Mouse (Mus musculus): ENCODE results near the gene Actr3b.
"Not testable (repeated sequence)": the region's sequence is repeated elsewhere in the genome, so short reads cannot be mapped to it uniquely, and the experiment has no call there.

The Actr3b gene

DNA sequence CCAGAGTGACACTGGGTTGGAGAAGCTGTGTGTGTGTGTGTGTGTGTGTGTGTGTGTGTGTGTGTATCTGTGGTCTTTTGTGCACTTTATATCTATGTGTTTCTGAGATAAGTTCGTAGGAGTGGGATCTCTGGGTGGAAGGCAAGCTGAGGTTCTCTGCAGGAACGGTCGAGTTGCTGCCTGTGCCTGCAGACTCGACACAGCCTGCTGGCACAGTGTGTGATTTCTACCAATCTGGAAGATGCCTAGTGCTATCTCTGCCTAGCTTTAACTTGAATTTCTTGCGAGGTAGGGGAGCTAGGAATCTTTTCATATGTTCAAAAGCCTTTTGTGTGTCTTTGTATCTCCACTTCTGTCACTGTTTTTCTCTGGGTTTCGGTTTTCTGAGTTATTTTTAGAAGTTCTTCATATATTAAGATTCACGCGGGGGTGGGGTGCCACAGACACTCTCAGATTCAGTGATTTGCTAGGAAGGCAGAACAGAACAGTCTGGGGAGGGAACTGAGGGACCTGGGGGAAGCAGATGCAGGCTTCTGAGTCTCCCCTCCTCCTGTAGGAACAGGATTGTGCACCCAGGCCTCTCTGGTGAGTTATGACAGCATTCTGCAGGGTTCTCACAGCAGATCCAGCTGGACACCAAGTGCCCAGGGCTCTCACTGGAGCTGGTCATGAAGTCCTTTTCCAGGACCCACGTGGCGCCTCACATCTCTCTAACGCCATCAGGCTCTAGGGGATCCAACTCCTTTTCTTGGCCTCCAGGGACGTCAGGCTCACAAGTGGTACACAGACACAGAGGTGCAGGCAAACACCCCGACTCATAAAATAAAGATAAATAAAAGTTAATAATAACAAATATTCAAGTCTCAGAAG lies 14.4 kb downstream of the Actr3b start:
- DNase-seq (ENCODE audit: low read depth, low spot score), result no peak

DNA sequence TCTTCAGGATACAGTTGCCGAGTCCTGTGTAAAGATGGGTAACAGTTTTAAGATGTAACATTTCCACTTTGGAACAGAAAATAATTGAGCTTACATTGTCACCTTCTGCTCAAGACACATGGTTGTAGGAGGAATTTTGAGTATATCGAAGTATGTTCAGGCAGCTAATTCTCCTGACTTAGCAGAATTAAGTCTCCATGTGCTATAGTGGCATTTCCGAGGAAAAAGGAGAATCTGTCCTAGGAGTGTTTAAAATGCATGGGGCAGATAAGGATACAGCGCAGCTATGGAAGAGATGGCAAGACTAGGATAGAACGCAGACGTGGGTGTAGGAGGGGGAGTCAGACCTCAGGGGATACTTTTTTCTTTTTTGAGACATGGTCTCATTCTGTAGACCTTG lies 31.8 kb downstream of the Actr3b start:
- no peak for DNase-seq (ENCODE audit: low read depth, low spot score)

DNA sequence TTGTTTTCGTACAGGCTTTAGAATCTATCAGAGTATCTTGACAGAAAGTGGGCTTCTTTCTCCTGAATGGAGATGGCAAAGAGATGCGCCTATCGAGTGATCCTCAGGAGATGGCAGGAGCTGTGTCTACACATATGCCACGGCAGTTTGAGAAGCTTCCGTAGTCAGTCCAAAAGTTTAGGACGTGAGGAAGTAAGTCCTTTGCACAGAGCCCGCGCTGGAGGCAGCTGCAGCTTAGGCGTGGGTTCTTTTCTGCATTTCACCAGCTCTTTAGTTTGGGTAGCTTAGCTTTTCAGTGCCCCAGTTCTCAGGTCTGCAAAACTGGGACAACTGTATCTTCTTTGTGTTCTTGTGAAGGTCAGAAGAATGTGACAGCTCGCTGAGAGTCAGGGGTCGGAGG lies 38.0 kb downstream of the Actr3b start:
- no peak for DNase-seq (ENCODE audit: low read depth, low spot score)

GRCm38 (mm10) chr5:25800929-25801328 lies 41.1 kb downstream of the Actr3b start:
- DNase-seq (ENCODE audit: low read depth, low spot score), result no peak

GRCm38 (mm10) chr5:25801744-25802143 lies 41.9 kb downstream of the Actr3b start:
- no peak for DNase-seq (ENCODE audit: low read depth, low spot score)

DNA sequence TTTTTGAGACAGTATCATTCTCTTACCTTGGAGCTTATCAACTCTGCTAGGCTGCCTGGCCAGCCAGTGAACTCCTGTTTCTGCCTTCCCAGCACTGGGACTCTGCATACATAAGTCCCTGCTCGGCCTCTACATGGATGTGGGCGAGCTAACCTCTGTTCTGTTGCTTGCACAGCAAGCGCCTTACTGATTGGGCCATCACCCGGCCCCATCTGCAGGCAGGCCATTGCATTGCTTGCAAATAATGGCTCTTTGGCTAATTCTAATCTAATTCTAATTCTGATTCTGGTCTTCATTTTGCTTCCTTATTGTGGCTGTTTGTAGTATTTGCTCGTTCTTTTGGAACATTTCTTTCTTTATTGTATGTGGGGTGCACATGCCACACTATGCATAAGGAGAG lies 44.8 kb downstream of the Actr3b start:
- no peak for DNase-seq (ENCODE audit: low read depth, low spot score)

- no peak for DNase-seq (ENCODE audit: low read depth, low spot score)
Measured at GRCm38 (mm10) chr5:25812922-25813321, 53.1 kb downstream of the Actr3b start.

- DNase-seq (ENCODE audit: low read depth, low spot score), result no peak
Measured at GRCm38 (mm10) chr5:25829308-25830094, 69.7 kb downstream of the Actr3b start.

DNA sequence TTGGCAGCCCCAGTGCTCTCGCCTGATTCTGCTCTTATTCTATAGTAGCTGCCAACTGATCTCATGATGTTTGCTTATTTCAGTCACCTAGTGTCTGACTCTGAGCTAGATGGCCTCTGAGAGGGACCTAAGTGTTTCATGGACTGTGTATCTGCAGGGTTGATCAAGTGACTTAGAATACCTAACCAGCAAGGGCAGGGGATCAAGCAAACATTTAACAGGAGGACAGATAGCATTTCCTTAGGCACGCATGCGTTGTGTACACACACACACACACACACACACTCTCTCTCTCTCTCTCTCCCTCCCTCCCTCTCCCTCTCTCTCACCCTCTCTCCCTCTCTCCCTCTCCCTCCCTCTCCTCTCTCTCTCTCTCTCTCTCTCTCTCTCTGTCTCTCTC lies 71.0 kb downstream of the Actr3b start:
- no peak for DNase-seq (ENCODE audit: low read depth, low spot score)

DNA sequence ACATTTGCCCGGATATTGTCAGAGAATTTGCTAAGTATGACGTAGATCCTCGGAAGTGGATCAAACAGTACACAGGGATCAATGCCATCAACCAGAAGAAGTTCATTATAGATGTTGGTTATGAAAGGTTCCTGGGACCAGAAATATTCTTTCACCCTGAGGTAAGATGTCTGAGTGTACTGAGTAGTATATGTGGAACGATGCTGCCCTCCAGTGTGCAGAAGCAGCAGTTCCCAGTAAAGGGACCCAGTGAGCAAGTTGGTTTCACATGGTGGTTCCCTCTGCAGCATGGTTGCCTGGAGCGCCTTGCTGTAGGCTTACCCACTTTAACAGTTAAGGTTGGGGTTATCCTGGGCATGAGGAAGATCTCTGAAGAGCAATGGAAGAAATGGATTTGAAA lies 71.8 kb downstream of the Actr3b start:
- DNase-seq (ENCODE audit: low read depth, low spot score), result peak; percentile 38

- peak; percentile 34 for DNase-seq (ENCODE audit: low read depth, low spot score)
Measured at GRCm38 (mm10) chr5:25839400-25839799, 79.6 kb downstream of the Actr3b start.

DNA sequence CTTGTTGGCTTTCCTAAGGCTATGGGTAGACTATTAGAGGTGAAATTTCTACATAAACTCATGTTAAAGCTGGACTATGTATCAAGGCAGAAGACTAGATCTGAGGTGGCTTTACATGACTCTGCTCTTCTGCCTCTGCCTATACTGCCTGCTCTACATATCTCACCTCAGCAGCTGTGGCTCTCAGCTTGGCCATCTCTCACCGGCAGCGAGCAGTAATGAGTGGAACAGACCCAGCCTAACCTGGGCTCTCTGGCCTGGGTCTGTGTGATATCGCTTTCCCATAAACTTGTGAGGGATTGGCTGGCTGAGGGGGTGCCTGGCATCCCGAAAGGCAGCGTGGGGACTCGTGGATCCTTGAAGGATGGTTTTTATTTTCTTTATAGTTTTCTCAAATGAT lies 86.8 kb downstream of the Actr3b start:
- DNase-seq (ENCODE audit: low read depth, low spot score), result no peak

DNA sequence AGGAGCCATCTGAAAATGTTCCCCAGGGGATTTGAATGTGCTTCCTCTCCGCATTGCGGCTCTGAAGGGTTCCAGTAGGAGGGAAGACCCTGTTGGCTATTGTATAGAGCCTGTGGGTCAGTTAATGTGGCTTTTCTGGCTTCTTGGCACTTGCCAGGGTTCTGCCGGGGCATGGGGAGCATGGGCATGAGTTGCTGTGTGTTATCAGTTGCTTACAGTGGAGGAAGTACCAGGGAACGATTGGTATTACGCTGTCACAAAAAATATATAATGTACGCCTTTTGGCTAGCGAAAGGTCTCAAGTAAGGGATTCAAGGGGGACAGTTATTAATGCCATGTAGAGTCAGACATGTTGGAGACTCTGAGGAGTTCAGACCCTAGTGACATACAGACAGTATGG lies 87.4 kb downstream of the Actr3b start:
- DNase-seq (ENCODE audit: low read depth, low spot score), result no peak

DNA sequence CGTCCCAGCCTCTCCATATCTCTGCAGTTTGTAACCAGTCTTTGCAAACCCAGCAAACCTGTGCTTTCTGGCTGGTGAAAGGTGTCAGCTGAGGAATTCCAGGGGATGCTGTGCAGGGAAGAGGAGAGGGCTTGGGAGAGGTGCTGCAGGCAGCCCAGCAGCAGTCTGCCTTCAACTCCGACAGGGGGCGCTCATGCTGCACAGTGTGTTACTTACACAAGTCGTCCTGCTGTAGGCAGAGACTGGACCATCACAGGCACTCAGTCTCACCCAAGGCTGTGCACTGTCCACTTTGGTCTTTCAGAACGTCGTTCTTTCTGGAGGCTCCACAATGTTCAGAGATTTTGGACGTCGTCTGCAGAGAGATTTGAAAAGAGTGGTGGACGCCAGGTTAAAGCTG lies 88.3 kb downstream of the Actr3b start:
- DNase-seq (ENCODE audit: low read depth, low spot score), result no peak

DNA sequence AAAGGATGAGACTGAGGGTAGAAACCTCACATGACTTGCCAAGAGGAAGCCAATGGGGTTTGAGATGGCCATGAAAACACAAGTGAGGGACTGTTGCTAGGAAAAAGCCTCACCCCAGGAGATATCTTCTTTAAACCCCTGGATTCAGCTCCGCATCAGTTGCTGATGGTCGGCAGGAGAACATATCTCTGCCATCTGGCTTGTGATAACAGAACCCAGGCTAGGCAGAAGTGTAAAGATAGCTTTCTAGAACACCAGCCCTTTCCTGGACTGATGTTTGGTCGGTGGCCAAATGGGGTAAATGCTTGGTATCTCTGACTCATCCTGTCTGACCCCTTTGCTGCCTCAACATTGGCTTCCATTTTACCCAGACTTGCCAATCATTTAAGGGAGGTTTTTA lies 106.4 kb downstream of the Actr3b start:
- DNase-seq (ENCODE audit: low read depth, low spot score), result no peak

DNA sequence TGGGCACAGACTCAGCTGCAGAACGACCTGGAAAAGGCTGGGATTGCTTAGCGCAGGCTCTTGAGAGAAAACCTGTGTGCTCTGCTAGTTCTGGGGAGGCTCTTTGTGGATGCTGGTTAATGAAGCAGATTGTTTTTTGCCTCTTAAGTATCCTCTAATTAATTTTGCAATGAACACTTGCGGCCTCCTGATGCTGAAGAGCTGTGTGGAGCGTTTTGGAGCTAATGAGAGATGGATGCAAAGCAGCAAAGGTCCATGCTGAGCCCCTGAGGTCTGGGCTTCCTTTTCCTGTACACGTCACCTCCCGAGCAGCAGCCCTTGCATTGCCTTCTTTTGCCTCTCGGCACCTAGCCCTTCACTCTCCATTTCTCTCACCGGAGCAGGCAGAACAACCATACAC lies 110.1 kb downstream of the Actr3b start:
- DNase-seq (ENCODE audit: low read depth, low spot score), result no peak

DNA sequence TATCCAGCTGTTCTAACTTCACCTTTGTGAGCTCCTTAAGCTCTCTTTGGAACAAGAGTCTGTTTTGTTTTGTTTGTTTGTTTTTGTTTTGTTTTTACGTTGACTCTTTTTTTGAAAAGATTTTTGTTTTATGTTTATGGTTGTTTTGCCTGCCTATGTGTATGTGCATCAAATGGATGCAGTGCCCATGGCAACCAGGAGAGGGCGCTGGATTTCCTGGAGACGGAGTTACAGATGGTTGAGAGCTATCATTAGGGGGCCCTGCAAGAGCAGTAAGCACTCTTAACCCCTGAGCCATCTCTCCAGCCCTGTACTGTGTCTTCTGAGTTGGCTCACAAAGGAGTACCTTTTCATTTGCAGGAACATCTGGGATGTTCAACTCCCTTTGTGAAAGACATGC lies 110.8 kb downstream of the Actr3b start:
- DNase-seq (ENCODE audit: low read depth, low spot score), result no peak

DNA sequence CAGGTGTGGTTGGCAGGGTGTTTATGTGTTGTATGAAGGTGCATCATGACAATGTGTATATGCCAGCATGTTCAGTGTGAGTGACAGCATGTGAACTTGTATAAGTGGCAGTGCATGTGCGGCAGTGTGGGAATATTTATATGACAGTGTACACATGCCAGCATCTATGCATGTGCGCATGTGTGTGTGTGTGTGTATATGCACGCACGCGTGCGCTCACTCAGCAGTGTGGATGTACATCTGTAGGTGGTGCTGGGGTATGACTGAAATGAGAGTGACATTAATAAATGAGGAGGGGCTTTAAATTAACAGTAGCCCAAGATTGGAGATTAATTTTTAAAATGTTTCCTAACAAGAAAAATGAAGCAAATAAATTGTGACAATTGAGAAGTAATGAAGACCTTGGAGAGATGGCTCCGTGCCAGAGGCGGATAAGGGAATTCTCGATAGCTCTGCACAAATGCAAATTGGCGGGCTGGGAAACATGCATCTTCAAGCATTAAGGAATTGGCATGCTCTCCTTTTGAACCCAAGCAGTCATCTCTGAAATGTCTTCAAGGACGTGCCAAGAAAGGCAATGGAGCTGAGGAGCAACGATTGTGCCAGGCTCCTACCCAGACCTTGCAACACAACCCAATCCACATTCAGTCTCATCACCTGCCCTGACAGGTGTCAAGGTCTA lies 111.7 kb downstream of the Actr3b start:
- no peak for DNase-seq (ENCODE audit: low read depth, low spot score)

- DNase-seq (ENCODE audit: low read depth, low spot score), result no peak
Measured at GRCm38 (mm10) chr5:25873046-25873445, 113.2 kb downstream of the Actr3b start.

DNA sequence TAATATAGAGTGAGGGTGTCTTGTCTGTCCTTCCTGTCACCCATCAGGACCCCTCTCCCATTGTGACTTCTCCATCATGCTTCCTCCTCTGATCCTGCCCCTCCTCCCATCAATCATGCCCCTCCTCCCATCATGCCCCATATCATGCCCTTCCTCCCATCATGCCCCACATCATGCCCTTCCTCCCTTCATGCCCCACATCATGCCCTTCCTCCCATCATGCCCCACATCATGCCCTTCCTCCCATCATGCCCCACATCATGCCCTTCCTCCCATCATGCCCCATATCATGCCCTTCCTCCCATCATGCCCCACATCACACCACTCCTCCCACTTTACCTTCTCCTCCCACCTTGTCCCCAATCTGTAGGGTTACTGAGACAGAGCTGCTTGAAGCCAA lies 116.1 kb downstream of the Actr3b start:
- DNase-seq (ENCODE audit: low read depth, low spot score), result not testable (repeated sequence)

- DNase-seq (ENCODE audit: low read depth, low spot score), result no peak
Measured at GRCm38 (mm10) chr5:25877281-25877680, 117.5 kb downstream of the Actr3b start.

DNA sequence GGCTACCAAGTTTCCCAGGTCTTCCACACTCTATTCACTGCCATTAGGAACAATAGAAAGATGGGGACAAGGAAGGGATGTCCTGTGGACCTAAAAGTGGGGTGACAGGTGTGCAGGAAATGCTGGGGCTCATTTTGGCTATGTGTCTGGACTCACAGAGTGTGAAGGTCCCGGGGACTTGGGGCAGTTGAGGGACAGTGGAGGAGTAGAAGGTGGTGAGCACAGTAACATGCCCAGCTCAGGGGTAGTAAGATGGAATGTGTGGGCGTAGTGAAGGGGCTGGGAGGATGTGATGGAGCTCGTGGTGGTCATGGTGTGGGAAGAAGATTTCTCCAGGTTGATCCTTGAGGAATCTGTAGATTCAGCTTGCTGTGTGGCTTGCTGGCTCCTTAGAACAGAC lies 118.2 kb downstream of the Actr3b start:
- DNase-seq (ENCODE audit: low read depth, low spot score), result no peak
